Mouse (Mus musculus): ENCODE results near the gene Rbm24. TPM values are rescaled to one million over a fixed set of nuclear protein-coding genes. Genes with fewer than 3 reads are reported as not detected.

Gene Rbm24
- polyA plus RNA-seq, 1 experiment from 2014 or later, result 141 TPM

DNA sequence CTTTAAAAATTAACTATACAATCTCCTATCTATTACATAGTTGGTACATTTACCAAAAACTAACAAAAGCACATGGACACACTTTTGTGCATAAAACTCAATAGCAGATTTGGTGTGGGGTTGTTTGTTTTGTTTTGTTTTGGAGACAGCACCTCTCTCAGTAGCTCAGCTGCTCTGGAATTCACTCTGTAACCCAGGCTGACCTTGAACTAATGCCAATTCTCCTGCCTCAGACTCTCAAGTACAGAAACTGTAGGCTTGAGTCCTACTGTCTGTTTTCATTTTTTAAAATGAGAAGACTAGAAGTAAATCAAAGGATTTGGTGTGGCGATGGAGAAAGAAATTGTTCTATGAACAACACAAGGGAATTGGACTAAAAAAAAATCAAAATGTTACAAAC is 11.1 kb upstream of the Rbm24 start:
- Histone ChIP-seq H3K4me1 (ENCODE audit: control insufficient read depth in 2 of 2, insufficient read depth in 2 of 2, low read length in 2 of 2) (no peaks in the 10 kb centered on the region), H3K27ac (replicated peaks in 1 of 2; ENCODE audit: control insufficient read depth in 1 of 2, insufficient read depth in 1 of 2, low read depth in 2 of 2, low read length in 2 of 2) (no peak overlapping the region), H3K9ac (ENCODE audit: low read length) (no peak overlapping the region), H3K4me2 (ENCODE audit: low read length) (no peak overlapping the region), H3K9me3 (ENCODE audit: control insufficient read depth, low read length) (no peaks in the 10 kb centered on the region), H3K4me3 (ENCODE audit: control insufficient read depth in 1 of 2, insufficient read depth in 1 of 2, low read depth in 1 of 2, low read length in 2 of 2) (no peak overlapping the region), H3K27me3 (ENCODE audit: control insufficient read depth, insufficient read depth, low read length) (no peaks in the 10 kb centered on the region), H3K36me3 (ENCODE audit: control insufficient read depth, insufficient read depth, low read length) (no peaks in the 10 kb centered on the region)
- 90% methylated on average over 1 of the region's 1 CpGs for WGBS
- no peak for ATAC-seq (ENCODE audit: insufficient number of reproducible peaks, insufficient read depth, low FRiP score, low read depth)

DNA sequence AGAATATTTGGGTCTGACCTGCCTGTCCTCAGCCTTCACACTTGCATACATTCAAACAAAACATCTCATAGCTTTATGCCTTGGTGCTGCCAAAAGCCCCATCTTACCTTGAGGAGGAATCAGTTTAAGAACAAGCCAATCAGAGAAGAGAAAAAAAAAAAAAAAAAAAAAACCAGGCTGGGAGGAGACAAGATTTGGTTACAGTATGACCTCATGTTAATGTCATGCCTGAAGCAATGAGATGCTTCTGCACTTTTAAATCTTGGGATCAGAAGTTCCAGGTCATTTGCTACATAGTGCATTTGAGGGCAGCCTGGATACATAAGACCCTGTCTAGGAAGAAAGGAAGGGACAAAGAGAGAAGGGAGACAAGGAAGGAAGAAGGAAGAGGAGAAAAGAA is 6.0 kb upstream of the Rbm24 start:
- no peaks in the 10 kb centered on the region for H3K9me3 ChIP-seq (ENCODE audit: control insufficient read depth, low read length)
- H3K4me3 ChIP-seq (ENCODE audit: control insufficient read depth in 1 of 2, insufficient read depth in 1 of 2, low read depth in 1 of 2, low read length in 2 of 2), result no peak overlapping the region
- no peak overlapping the region for H3K27ac ChIP-seq (replicated peaks in 1 of 2; ENCODE audit: control insufficient read depth in 1 of 2, insufficient read depth in 1 of 2, low read depth in 2 of 2, low read length in 2 of 2)
- no peak overlapping the region for H3K4me2 ChIP-seq (ENCODE audit: low read length)
- ATAC-seq (ENCODE audit: insufficient number of reproducible peaks, insufficient read depth, low FRiP score, low read depth), result no peak
- peaks cover 3% of the 10 kb centered on the region; the same call in 1 of the 2 replicates for H3K27me3 ChIP-seq (ENCODE audit: control insufficient read depth, insufficient read depth, low read length)
- H3K9ac ChIP-seq (ENCODE audit: low read length), result no peak overlapping the region
- H3K4me1 ChIP-seq (ENCODE audit: control insufficient read depth in 2 of 2, insufficient read depth in 2 of 2, low read length in 2 of 2), result peaks cover 3% of the 10 kb centered on the region in 2 experiments; a peak in 3 of 4 replicates
- H3K36me3 ChIP-seq (ENCODE audit: control insufficient read depth, insufficient read depth, low read length), result no peaks in the 10 kb centered on the region

DNA sequence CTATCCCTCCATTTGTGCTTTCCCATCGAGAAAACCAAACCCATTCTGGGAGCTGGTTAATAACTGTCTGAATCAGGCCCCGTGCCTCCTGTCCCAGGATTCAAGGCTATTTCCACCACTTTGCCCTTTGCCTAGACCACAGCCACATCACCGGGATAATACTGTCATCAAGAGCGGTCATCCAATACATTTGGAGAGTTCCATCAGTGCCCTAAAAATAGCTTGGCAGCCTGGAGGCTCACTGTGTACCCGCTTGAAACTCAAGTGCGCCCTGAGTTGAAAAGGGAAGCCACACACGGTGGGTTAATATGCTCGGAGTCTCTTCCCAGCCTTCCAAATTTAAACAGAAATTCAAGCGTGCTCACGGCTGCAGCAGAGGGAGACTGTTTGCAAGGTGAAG is 4.6 kb upstream of the Rbm24 start:
- peak; percentile 62; the same call in 1 of the 2 replicates for ATAC-seq (ENCODE audit: insufficient number of reproducible peaks, insufficient read depth, low FRiP score, low read depth)
- peak overlapping the region; percentile 57 for H3K4me2 ChIP-seq (ENCODE audit: low read length)
- WGBS, result 23% methylated on average over 10 of the region's 10 CpGs
- peaks cover 3% of the 10 kb centered on the region; the same call in 1 of the 2 replicates for H3K27me3 ChIP-seq (ENCODE audit: control insufficient read depth, insufficient read depth, low read length)
- peak overlapping the region; percentile 87 to 99 for H3K27ac ChIP-seq (replicated peaks in 1 of 2; ENCODE audit: control insufficient read depth in 1 of 2, insufficient read depth in 1 of 2, low read depth in 2 of 2, low read length in 2 of 2)
- H3K4me3 ChIP-seq (ENCODE audit: control insufficient read depth in 1 of 2, insufficient read depth in 1 of 2, low read depth in 1 of 2, low read length in 2 of 2), result peak overlapping the region; percentile 9 to 11
- H3K9me3 ChIP-seq (ENCODE audit: control insufficient read depth, low read length), result no peaks in the 10 kb centered on the region
- H3K36me3 ChIP-seq (ENCODE audit: control insufficient read depth, insufficient read depth, low read length), result no peaks in the 10 kb centered on the region
- H3K9ac ChIP-seq (ENCODE audit: low read length), result peak overlapping the region; percentile 65
- peaks cover 3 to 8% of the 10 kb centered on the region in 2 experiments; a peak in 3 of 4 replicates for H3K4me1 ChIP-seq (ENCODE audit: control insufficient read depth in 2 of 2, insufficient read depth in 2 of 2, low read length in 2 of 2)

DNA sequence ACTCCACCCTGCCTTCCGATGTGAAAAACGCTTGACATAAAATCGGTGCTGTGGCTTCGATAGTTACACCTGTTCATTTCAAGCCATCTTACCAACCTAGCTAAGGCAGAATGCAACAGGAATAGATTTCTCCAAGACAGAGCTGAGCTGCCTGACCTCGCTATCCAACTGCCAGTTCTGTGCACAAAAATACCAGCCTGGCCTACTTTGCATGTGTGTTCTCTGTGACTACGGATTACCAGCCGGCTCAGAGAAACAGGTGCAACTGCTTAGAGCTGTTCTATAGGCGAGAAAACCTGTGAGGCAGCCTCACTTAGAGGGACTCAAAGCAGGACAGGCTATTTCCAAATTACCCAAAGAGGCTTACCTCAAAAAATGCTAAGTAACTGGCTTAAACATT is 4.2 kb upstream of the Rbm24 start:
- ATAC-seq (ENCODE audit: insufficient number of reproducible peaks, insufficient read depth, low FRiP score, low read depth), result no peak
- peak overlapping the region; percentile 57 for H3K4me2 ChIP-seq (ENCODE audit: low read length)
- peak overlapping the region; percentile 65 for H3K9ac ChIP-seq (ENCODE audit: low read length)
- no peaks in the 10 kb centered on the region for H3K9me3 ChIP-seq (ENCODE audit: control insufficient read depth, low read length)
- H3K36me3 ChIP-seq (ENCODE audit: control insufficient read depth, insufficient read depth, low read length), result no peaks in the 10 kb centered on the region
- WGBS, result 36% methylated on average over 8 of the region's 8 CpGs
- H3K27me3 ChIP-seq (ENCODE audit: control insufficient read depth, insufficient read depth, low read length), result peaks cover 3% of the 10 kb centered on the region; the same call in 1 of the 2 replicates
- H3K27ac ChIP-seq (replicated peaks in 1 of 2; ENCODE audit: control insufficient read depth in 1 of 2, insufficient read depth in 1 of 2, low read depth in 2 of 2, low read length in 2 of 2), result peak overlapping the region; percentile 87 to 99
- H3K4me1 ChIP-seq (ENCODE audit: control insufficient read depth in 2 of 2, insufficient read depth in 2 of 2, low read length in 2 of 2), result peaks cover 3 to 8% of the 10 kb centered on the region in 2 experiments; a peak in 3 of 4 replicates
- H3K4me3 ChIP-seq (ENCODE audit: control insufficient read depth in 1 of 2, insufficient read depth in 1 of 2, low read depth in 1 of 2, low read length in 2 of 2), result peak overlapping the region; percentile 9 to 11; a peak in 3 of 4 replicates

DNA sequence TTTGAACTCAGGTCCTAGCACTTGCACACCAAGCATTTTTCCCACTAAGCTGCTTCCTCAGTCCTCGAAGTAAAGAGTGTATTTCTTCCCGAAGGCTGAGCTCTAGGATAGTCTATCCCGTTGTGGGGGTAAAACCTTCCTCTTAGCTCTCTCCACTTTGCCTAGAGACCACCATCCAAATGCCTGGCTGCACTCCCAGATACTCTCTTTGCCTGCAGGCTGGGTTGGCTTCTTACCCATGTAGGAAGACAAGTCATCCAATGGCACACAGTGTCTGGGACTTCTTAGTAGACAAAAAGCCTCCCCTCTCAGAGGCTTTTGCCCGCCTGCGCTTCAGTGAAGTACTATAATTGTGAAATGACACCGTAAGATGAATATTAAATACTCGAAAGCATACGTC is 2.2 kb upstream of the Rbm24 start:
- 91% methylated on average over 8 of the region's 8 CpGs for WGBS
- Histone ChIP-seq H3K27ac (replicated peaks in 1 of 2; ENCODE audit: control insufficient read depth in 1 of 2, insufficient read depth in 1 of 2, low read depth in 2 of 2, low read length in 2 of 2) (no peak overlapping the region), H3K4me1 (ENCODE audit: control insufficient read depth in 2 of 2, insufficient read depth in 2 of 2, low read length in 2 of 2) (peaks cover 3 to 8% of the 10 kb centered on the region in 2 experiments; a peak in 3 of 4 replicates), H3K36me3 (ENCODE audit: control insufficient read depth, insufficient read depth, low read length) (peaks cover 6% of the 10 kb centered on the region; the same call in 1 of the 2 replicates), H3K9me3 (ENCODE audit: control insufficient read depth, low read length) (no peaks in the 10 kb centered on the region), H3K4me2 (ENCODE audit: low read length) (no peak overlapping the region), H3K27me3 (ENCODE audit: control insufficient read depth, insufficient read depth, low read length) (peaks cover 3% of the 10 kb centered on the region; the same call in 1 of the 2 replicates), H3K9ac (ENCODE audit: low read length) (no peak overlapping the region), H3K4me3 (ENCODE audit: control insufficient read depth in 1 of 2, insufficient read depth in 1 of 2, low read depth in 1 of 2, low read length in 2 of 2) (no peak overlapping the region)
- no peak for ATAC-seq (ENCODE audit: insufficient number of reproducible peaks, insufficient read depth, low FRiP score, low read depth)

DNA sequence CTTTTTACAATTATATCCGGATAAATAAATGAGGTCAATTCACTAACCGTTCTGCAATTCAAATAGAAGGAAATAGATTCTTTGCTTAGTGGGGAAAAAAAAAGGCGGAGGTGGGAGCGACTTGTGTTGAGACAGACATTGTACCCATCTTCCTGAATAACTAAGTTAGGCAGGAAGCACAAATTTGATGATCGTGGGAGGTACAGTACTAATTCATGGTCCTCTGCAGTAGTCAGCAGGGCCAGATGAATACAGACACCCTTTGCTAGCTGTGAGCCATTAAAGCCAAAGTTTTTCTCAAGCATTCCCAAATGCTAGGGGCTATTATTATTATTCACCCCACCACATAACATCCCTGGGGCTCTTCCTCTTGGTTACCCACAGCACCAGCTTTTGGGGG is 640 bp upstream of the Rbm24 start:
- Histone ChIP-seq H3K4me2 (ENCODE audit: low read length) (peak overlapping the region; percentile 73), H3K36me3 (ENCODE audit: control insufficient read depth, insufficient read depth, low read length) (peaks cover 19% of the 10 kb centered on the region; the same call in 1 of the 2 replicates), H3K4me1 (ENCODE audit: control insufficient read depth in 2 of 2, insufficient read depth in 2 of 2, low read length in 2 of 2) (peaks cover 3 to 8% of the 10 kb centered on the region in 2 experiments; a peak in 3 of 4 replicates), H3K27ac (replicated peaks in 1 of 2; ENCODE audit: control insufficient read depth in 1 of 2, insufficient read depth in 1 of 2, low read depth in 2 of 2, low read length in 2 of 2) (peak overlapping the region; percentile 97 to 99), H3K4me3 (ENCODE audit: control insufficient read depth in 1 of 2, insufficient read depth in 1 of 2, low read depth in 1 of 2, low read length in 2 of 2) (peak overlapping the region; percentile 62 to 80), H3K9ac (ENCODE audit: low read length) (peak overlapping the region; percentile 100), H3K9me3 (ENCODE audit: control insufficient read depth, low read length) (no peaks in the 10 kb centered on the region), H3K27me3 (ENCODE audit: control insufficient read depth, insufficient read depth, low read length) (peaks cover 3% of the 10 kb centered on the region; the same call in 1 of the 2 replicates)
- ATAC-seq (ENCODE audit: insufficient number of reproducible peaks, insufficient read depth, low FRiP score, low read depth), result no peak
- 79% methylated on average over 5 of the region's 5 CpGs for WGBS

DNA sequence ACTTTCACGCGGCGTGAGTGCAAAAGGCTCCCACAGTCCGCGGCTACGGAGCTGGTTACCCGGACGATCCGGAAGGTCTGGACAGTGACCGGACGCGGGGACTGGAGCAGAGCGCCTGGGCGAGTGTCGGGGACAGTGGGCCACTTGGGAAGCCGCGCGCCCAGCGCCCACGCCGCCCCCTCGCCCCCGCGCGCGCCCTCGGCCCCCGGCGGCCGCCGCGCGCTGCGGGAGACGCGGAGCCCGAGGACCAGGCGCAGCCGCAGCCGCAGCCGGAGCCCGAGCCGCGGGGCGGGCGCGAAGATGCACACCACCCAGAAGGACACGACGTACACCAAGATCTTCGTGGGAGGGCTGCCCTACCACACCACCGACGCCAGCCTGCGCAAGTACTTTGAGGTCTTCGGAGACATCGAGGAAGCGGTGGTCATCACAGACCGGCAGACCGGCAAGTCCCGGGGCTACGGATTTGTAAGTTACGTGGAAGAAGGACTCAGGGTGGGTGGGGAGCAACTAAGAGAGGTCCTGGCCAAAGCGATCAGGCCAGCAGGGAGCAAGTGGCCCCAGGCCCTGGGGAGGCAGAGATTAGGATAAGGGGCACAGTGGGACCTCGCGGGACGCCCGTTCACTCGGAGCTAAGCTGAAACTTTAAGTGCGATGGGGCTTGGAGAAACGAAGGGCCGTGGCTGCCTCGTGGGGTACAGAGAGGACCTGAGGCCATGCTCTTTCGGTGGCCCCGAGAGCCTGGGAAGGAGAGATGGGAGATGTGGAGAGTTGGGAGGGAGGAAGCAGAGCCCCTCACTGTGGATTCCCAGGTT is 704 bp downstream of the Rbm24 start:
- Histone ChIP-seq H3K4me1 (ENCODE audit: control insufficient read depth in 2 of 2, insufficient read depth in 2 of 2, low read length in 2 of 2) (peaks cover 0 to 8% of the 10 kb centered on the region in 2 experiments; a peak in 3 of 4 replicates), H3K4me3 (ENCODE audit: control insufficient read depth in 1 of 2, insufficient read depth in 1 of 2, low read depth in 1 of 2, low read length in 2 of 2) (peak overlapping the region; percentile 62 to 80), H3K27me3 (ENCODE audit: control insufficient read depth, insufficient read depth, low read length) (peaks cover 3% of the 10 kb centered on the region; the same call in 1 of the 2 replicates), H3K27ac (replicated peaks in 1 of 2; ENCODE audit: control insufficient read depth in 1 of 2, insufficient read depth in 1 of 2, low read depth in 2 of 2, low read length in 2 of 2) (peak overlapping the region; percentile 97 to 99), H3K4me2 (ENCODE audit: low read length) (peak overlapping the region; percentile 73), H3K9ac (ENCODE audit: low read length) (peak overlapping the region; percentile 100), H3K9me3 (ENCODE audit: control insufficient read depth, low read length) (no peaks in the 10 kb centered on the region), H3K36me3 (ENCODE audit: control insufficient read depth, insufficient read depth, low read length) (peaks cover 33% of the 10 kb centered on the region)
- no peak for ATAC-seq (ENCODE audit: insufficient number of reproducible peaks, insufficient read depth, low FRiP score, low read depth)
- WGBS, result under 1% methylated on average over 73 of the region's 73 CpGs

Measured in heart, embryonic 14.5 days (tissue).